Mouse (Mus musculus) embryonic facial prominence, embryonic 15.5 days (tissue): ENCODE results near the gene Csf1. TPM values are rescaled to one million over a fixed set of nuclear protein-coding genes. Genes with fewer than 3 reads are reported as not detected.

Source experiments
- ATAC-seq: fragments of 200-750 bp; cut with Nextera tagmentation; 2 replicates; pipeline ENCODE4 v1.8.0; 2017; ENCODE audit warnings: low read depth, moderate TSS enrichment; ENCODE audit not compliant: insufficient number of reproducible peaks, low FRiP score, low TSS enrichment
- H3K27ac ChIP-seq: fragments of 300-500 bp; sonication (generic); replicated peaks from 2 replicates; pipeline ENCODE4 v1.5.1; 2015; ENCODE audit warnings: mild to moderate bottlenecking, inconsistent platforms
- H3K27me3 ChIP-seq: fragments of 300-500 bp; sonication (generic); 2 replicates; pipeline ENCODE4 v1.6.1; 2015; ENCODE audit warnings: inconsistent platforms
- H3K36me3 ChIP-seq: fragments of 300-500 bp; sonication (generic); 2 replicates; pipeline ENCODE4 v1.6.1; 2015; ENCODE audit warnings: mild to moderate bottlenecking, inconsistent platforms
- H3K4me1 ChIP-seq: fragments of 300-500 bp; sonication (generic); 2 replicates; pipeline ENCODE4 v1.6.1; 2015; ENCODE audit warnings: inconsistent platforms
- H3K4me2 ChIP-seq: fragments of 300-500 bp; sonication (generic); replicated peaks from 2 replicates; pipeline ENCODE4 v1.6.1; 2015; ENCODE audit warnings: mild to moderate bottlenecking, inconsistent platforms
- H3K4me3 ChIP-seq: fragments of 300-500 bp; sonication (generic); replicated peaks from 2 replicates; pipeline ENCODE4 v1.5.1; 2015; ENCODE audit warnings: mild to moderate bottlenecking, inconsistent platforms
- H3K9ac ChIP-seq: fragments of 300-500 bp; sonication (generic); 2 replicates; pipeline ENCODE4 v1.6.1; 2015; ENCODE audit warnings: inconsistent platforms
- H3K9me3 ChIP-seq: fragments of 300-500 bp; sonication (generic); replicated peaks from 2 replicates; pipeline ENCODE4 v1.6.1; 2016; ENCODE audit warnings: inconsistent platforms
- WGBS: fragments of 180-500 bp; shearing (Covaris S2); methylation state at CpG from one replicate; pipeline ENCODE4 v1.1.7; 2015; 5-methylcytosine and 5-hydroxymethylcytosine counted together
- polyA plus RNA-seq: library from polyadenylated mRNA; unstranded; fragments of >200 nt; fragmentation: Nextera tagmentation; extraction: Ambion mirVana; gene quantifications from 2 replicates; pipeline ENCODE4 v1.2.1, GENCODE M21; 2015

The Csf1 gene
- polyA plus RNA-seq, 1 experiment from 2014 or later: 18.5 TPM

DNA sequence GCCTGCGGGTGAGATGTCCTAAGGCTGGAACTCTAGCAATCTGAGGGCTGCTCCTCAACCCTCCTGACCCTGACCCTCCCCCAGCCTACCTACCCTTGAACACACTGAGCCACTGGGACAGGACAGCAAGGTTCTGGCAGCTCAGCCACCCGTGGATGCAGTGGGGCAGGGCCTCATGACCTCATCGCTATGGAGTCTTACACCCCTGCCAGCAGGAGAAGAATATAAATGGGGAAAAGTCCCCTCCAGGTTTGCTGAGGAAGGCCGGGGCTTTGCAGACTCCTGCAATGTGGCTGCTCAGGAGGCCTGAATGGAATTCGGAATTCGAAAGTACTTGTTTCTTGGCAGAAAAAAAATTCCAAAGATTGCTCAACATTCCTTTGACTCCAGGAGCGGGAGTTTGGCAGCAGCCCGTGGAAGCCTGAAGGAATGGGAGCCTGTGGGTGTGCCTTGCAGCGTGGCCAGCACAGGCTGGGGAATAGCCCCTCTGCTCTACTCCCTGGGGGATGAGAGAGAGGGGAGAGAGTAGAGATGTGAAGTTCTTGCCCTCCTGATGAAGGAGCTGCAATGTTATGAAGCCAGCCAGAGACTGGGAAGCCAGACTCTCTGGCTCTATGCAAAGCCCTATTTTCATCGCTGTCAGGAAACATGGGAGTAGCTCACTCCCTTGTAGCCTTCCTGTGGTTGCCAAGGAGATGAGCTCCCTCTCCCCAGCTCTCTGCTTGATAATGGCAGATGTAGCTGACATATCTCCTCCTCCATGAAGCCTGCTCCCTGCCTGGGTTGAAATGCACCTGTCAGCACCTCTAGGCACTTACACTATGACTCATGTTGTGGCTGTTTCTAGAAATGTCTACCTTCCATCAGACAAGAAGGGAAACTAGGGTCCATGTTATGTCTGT, 33.3 kb upstream of the Csf1 start:
- H3K4me2 ChIP-seq: peak overlapping the region; percentile 33
- ATAC-seq: peak; percentile 81
- H3K36me3 ChIP-seq: no peaks in the 10 kb centered on the region
- H3K4me3 ChIP-seq: 0 out of 2 replicates have a peak overlapping the region, but pooled peaks have one; percentile 5
- no peaks in the 10 kb centered on the region for H3K27me3 ChIP-seq
- H3K9me3 ChIP-seq: no peaks in the 10 kb centered on the region
- no peak overlapping the region for H3K9ac ChIP-seq
- WGBS: 8% methylated on average over 10 of the region's 10 CpGs
- H3K27ac ChIP-seq: peak overlapping the region; percentile 91
- H3K4me1 ChIP-seq: peaks cover 29% of the 10 kb centered on the region

DNA sequence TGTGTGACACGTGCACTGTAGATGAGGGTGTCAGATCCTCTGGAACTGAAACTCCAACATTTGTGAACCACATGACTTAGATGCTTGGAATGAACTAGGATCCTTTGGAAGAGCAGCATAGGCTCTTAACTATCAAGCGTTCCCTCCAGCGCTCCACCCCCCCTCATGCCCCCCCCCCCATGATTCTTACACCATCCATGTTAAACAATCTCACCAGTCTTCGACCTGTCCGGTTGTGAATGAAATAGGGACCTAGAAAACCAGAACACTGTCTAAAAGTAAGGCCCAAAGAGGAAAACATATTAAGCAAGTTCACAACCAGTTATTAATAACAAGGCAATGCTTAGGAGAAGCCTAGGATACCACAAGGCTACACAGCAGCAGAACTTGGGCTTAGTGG, 32.5 kb upstream of the Csf1 start:
- H3K9ac ChIP-seq: no peak overlapping the region
- H3K4me1 ChIP-seq: peaks cover 35% of the 10 kb centered on the region
- H3K36me3 ChIP-seq: no peaks in the 10 kb centered on the region
- WGBS: 73% methylated on average over 5 of the region's 5 CpGs
- H3K27ac ChIP-seq: peak overlapping the region; percentile 91
- no peaks in the 10 kb centered on the region for H3K9me3 ChIP-seq
- H3K4me3 ChIP-seq: no peak overlapping the region
- H3K4me2 ChIP-seq: no peak overlapping the region
- no peaks in the 10 kb centered on the region for H3K27me3 ChIP-seq
- no peak for ATAC-seq

DNA sequence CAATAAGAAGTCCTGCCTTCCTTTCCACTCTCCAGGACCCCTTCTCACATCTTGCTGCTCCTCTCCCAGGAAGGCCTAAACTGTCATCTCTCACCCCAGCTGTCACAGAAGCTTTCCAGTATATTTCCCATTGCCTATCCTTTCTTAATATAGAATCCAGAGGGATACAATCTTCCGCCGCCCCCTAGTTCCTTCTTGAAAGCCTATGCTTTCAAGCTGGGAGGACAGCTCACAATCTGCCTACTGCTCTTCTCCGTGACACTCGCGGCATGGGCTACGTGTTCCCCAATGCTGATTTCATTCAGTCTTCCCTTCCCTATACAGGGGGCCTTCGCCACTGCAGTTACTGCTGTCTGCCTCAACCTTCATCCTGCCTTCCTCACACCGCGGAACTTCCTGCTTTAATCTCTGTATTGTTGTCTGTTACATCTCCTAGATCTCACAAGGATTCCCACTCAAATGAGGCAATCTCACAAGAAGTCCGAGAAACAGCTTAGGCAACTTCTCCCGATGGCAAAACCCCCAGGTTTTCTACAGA, 30.6 kb upstream of the Csf1 start:
- no peak overlapping the region for H3K4me2 ChIP-seq
- 82% methylated on average over 11 of the region's 11 CpGs for WGBS
- ATAC-seq: no peak
- H3K9me3 ChIP-seq: no peaks in the 10 kb centered on the region
- H3K4me1 ChIP-seq: peaks cover 46% of the 10 kb centered on the region
- H3K27ac ChIP-seq: no peak overlapping the region
- H3K36me3 ChIP-seq: no peaks in the 10 kb centered on the region
- H3K9ac ChIP-seq: no peak overlapping the region
- no peak overlapping the region for H3K4me3 ChIP-seq
- H3K27me3 ChIP-seq: no peaks in the 10 kb centered on the region

DNA sequence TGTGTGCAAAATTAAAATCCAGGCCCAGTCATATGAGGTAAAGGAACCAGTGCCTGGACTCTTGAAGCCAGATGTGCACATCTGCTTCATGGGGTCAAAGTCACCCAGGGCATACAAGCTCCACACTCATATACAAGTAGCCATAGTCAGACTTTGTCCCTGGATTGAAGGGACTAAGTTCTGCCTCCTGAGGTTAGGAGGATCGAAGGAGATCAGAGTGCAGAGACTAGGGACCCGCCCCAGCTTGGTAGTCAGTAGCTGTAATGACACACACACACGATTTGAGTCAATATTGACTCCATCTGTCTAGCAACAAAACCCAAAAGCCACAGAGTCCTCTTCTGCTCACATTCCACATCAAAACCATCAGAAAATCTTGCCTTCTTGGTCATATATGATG, 30.0 kb upstream of the Csf1 start:
- Histone ChIP-seq H3K4me1 (peaks cover 46% of the 10 kb centered on the region), H3K9ac (no peak overlapping the region), H3K27me3 (no peaks in the 10 kb centered on the region), H3K9me3 (no peaks in the 10 kb centered on the region), H3K36me3 (no peaks in the 10 kb centered on the region), H3K27ac (no peak overlapping the region), H3K4me3 (no peak overlapping the region), H3K4me2 (no peak overlapping the region)
- WGBS: 63% methylated on average over 3 of the region's 3 CpGs
- ATAC-seq: no peak

DNA sequence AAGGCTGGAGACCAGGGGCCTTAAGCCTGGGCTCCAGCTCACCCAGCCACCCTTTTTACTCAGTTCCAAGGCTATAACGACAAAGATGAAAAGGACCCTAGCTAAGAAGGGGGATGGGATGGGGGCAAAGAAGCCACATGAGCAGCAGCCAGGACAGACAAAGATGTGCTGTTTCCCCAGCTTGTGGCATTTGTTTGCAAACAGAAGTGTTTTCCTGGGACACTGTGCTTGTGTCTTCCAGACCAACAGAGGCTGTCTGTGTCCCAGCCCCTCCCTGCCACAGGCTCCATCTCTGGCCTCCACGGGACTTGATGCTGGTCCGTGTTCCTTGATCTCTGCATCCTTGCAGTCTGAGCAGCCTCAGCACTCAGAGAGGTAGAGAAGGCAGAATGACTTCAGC, 28.6 kb upstream of the Csf1 start:
- H3K9me3 ChIP-seq: no peaks in the 10 kb centered on the region
- no peak for ATAC-seq

DNA sequence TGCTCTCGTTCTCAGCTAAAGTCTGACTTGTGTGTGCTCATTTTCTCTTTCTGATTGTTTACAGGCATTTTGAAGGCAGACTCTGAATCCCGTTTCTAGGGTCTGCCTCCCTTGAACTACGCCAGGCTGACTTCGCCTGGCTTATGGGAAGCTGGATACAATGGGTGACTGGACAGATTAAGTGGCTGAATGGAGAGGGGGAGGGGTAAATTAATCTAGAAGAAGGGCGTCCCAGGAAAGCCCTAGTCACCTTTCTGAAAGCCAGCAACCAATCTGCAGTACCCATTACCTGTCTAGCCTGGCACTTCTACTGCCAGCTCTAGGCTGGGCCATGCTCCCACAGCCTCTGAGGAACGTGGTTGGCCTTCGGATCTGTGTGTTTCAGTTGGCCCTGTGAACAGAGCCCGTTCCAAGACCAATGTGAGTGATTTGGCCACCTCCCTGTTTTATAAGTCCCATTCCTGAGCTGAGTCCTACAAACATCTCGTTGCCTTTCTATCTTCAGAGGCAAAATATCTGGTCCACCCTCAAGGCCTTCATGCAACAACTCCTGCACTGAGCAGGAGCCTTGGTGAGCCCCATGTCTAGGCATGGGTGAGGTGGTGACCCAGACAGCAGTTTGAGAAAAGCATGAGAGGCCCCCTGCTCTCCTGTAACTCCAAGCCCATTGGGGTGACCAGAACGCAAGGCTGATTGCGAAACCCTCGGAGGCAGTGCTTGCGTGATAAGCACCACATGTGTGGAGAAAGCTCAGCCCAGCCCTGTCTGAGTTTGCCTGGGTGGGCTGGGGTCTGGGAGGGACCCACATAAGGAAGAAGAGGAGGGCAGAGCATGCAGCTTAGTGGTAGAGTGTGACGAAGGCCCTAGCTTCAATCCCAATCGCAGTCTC, 27.6 kb upstream of the Csf1 start:
- H3K4me2 ChIP-seq: no peak overlapping the region

More for the DNA sequence above, 28.6 kb upstream of the Csf1 start:
- Histone ChIP-seq H3K4me2 (no peak overlapping the region), H3K9ac (no peak overlapping the region), H3K4me1 (peaks cover 44% of the 10 kb centered on the region), H3K27ac (no peak overlapping the region), H3K27me3 (no peaks in the 10 kb centered on the region), H3K36me3 (no peaks in the 10 kb centered on the region), H3K4me3 (no peak overlapping the region)
- 53% methylated on average over 3 of the region's 3 CpGs for WGBS

DNA sequence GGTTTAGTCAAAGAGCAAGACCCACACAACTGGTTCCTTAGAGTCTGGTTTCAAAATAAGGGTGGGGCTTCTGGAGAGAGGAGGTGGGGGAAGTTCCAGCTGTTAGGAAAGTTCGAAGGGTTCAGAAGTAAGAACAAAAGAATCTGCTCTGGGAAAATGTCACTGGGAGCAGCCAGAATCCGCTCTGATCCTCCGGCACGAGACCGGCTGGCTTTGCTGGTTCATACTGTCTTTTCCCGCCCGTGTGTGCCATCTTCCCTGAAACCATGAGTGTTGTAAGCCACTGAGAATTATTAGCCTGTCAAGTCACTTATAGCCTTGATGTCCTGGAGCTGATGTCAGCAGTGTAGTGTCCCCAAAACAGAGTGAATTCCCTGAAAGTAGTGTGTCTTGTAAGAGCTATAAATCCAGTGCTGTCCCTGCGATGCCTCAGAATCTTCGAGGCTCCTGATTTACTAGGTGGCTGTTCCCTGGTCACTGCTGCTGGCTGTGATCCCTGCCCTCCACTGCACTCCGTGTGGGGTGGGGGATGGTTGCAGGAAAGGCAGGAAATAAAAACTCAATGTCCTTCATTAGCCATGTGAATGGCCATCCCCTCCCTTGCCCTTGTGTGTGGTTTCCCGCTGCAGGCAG, 26.8 kb upstream of the Csf1 start:
- no peak overlapping the region for H3K4me3 ChIP-seq
- no peaks in the 10 kb centered on the region for H3K9me3 ChIP-seq
- H3K9ac ChIP-seq: no peak overlapping the region
- H3K27ac ChIP-seq: no peak overlapping the region
- WGBS: 35% methylated on average over 11 of the region's 11 CpGs
- no peak for ATAC-seq
- no peaks in the 10 kb centered on the region for H3K36me3 ChIP-seq
- H3K4me1 ChIP-seq: peaks cover 33% of the 10 kb centered on the region; the same call in 1 of the 2 replicates
- H3K27me3 ChIP-seq: no peaks in the 10 kb centered on the region
- no peak overlapping the region for H3K4me2 ChIP-seq

More for the DNA sequence above, 27.6 kb upstream of the Csf1 start:
- H3K36me3 ChIP-seq: no peaks in the 10 kb centered on the region
- no peaks in the 10 kb centered on the region for H3K27me3 ChIP-seq
- H3K4me3 ChIP-seq: no peak overlapping the region
- ATAC-seq: no peak
- H3K9ac ChIP-seq: no peak overlapping the region
- no peaks in the 10 kb centered on the region for H3K9me3 ChIP-seq
- peaks cover 33% of the 10 kb centered on the region for H3K4me1 ChIP-seq
- no peak overlapping the region; the same call in 1 of the 2 replicates for H3K27ac ChIP-seq
- 60% methylated on average over 15 of the region's 15 CpGs for WGBS

DNA sequence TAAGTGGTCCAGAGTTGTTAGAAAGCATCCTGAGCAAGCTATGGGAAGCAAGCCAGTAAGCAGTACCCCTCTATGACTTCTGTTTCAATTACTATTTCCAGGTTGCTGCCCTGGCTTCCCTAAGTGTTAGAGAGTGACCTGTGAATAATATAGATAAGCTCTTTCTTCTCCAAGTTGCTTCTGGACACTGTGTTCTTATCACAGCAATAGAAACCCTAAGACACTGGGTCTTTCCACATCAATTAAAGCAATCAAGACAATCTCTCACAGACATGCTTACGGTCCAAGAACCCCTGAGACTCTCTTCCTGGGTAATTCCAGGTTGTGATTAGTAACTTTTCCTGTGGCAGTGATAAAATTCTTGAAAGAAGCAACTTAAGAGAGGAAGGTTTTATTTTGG, 26.1 kb upstream of the Csf1 start:
- H3K4me2 ChIP-seq: no peak overlapping the region
- H3K36me3 ChIP-seq: no peaks in the 10 kb centered on the region
- no peak for ATAC-seq
- peaks cover 26% of the 10 kb centered on the region; the same call in 1 of the 2 replicates for H3K4me1 ChIP-seq
- no peak overlapping the region for H3K9ac ChIP-seq
- H3K27ac ChIP-seq: no peak overlapping the region
- H3K27me3 ChIP-seq: no peaks in the 10 kb centered on the region
- no peaks in the 10 kb centered on the region for H3K9me3 ChIP-seq
- no peak overlapping the region for H3K4me3 ChIP-seq
- 96% methylated on average over 1 of the region's 1 CpGs for WGBS

DNA sequence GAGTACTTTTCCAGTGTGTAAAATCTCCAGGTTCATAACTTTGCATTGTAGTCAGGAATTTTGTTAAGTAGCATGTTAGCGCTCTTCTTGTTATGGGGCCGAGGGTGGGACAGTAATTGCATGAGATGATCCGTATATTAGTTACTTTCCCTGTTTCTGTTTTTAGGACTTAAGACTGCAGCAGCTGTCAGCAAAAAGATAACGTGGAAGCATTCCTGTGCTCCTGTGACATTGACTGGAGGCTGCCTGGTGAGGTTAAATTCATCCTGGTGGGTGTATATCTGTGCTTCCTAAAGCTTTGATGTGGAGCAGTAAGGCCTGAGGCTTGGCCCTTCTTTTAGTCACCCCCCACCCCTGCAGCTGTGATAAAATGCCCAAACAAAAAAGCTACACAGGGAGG, 25.3 kb upstream of the Csf1 start:
- H3K27ac ChIP-seq: no peak overlapping the region
- H3K9ac ChIP-seq: no peak overlapping the region
- ATAC-seq: no peak
- WGBS: 63% methylated on average over 4 of the region's 4 CpGs
- H3K36me3 ChIP-seq: no peaks in the 10 kb centered on the region
- H3K9me3 ChIP-seq: no peaks in the 10 kb centered on the region
- no peak overlapping the region for H3K4me2 ChIP-seq
- H3K4me1 ChIP-seq: peaks cover 22% of the 10 kb centered on the region; the same call in 1 of the 2 replicates
- no peak overlapping the region for H3K4me3 ChIP-seq
- H3K27me3 ChIP-seq: no peaks in the 10 kb centered on the region

DNA sequence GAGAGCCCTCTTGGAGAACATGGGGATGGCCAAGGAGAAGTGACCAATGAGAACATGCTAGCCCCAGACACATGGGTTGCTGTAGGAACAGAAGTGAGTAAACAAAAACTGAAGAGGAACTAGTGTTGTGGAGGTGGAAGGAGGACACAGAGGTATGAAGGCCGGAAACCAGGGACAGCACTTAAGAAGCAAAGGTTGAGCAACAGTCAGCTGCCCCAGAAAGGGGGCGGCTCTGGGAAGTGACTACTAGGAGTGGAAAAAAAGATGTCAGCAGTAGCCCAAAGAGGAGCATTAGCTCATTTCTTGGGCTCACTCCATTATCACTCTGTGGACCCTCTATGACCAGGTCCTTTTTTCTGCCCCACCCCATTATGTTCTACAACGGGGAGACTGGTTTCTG, 23.0 kb upstream of the Csf1 start:
- Histone ChIP-seq H3K9me3 (no peaks in the 10 kb centered on the region), H3K9ac (no peak overlapping the region), H3K4me1 (peaks cover 21% of the 10 kb centered on the region), H3K4me3 (no peak overlapping the region), H3K4me2 (no peak overlapping the region), H3K36me3 (no peaks in the 10 kb centered on the region), H3K27ac (no peak overlapping the region), H3K27me3 (no peaks in the 10 kb centered on the region)
- ATAC-seq: no peak
- 97% methylated on average over 3 of the region's 3 CpGs for WGBS

DNA sequence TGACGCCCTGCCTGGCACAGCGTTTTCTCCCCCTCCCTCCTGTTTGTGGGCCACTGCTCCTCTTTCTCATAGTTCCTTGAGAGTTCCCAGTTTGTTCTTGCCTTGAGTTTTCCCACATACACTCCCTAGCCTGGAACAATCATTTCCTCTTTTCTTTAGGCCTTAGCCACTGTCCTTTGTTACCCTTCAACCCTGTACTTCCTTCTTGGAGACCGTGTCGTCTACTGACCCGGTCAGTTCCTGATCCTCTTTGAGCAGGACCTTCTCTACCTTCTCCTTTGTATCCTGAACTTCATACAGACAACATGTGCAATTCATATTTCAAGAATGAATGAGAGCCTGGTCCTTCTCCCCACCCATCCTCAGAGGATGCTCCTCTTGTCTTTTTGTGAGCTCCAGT, 21.0 kb upstream of the Csf1 start:
- Histone ChIP-seq H3K27ac (no peak overlapping the region), H3K36me3 (no peaks in the 10 kb centered on the region), H3K9me3 (no peaks in the 10 kb centered on the region), H3K4me2 (no peak overlapping the region), H3K27me3 (no peaks in the 10 kb centered on the region), H3K9ac (no peak overlapping the region), H3K4me3 (no peak overlapping the region), H3K4me1 (peaks cover 5% of the 10 kb centered on the region; the same call in 1 of the 2 replicates)
- no peak for ATAC-seq
- WGBS: 84% methylated on average over 5 of the region's 5 CpGs
